Mouse (Mus musculus) CD4-positive, CD25-positive, alpha-beta regulatory T cell, adult 9 weeks (primary cell): ENCODE measurements around the gene Ipo5. TPM values are rescaled to one million over a fixed set of nuclear protein-coding genes. Genes with fewer than 3 reads are reported as not detected.

Experiments used
- polyA plus RNA-seq: library from polyadenylated mRNA; unstranded; fragments of 100-300 nt; shearing (Covaris generic); gene quantifications from one replicate; pipeline ENCODE4 v1.2.1, GENCODE M21; 2017

Ipo5 gene
- polyA plus RNA-seq, result 40.9 TPM

GRCm38 (mm10) chr14:120910733-120911324, at the start of gene Ipo5:
Ipo5 (plus strand) TSS chr14:120911224.

Other genes with a start within 250 kb of the Ipo5 start
- 1.6 TPM for gene Farp1, start 124.0 kb downstream of the Ipo5 start, polyA plus RNA-seq